Mouse (Mus musculus) embryonic stem cell, embryonic (primary cell): ENCODE results near the gene Rogdi.

ENCODE experiments used
- CTCF ChIA-PET, 4 experiments: fragments of 300-600 bp in 2 of 4; fragments of 350-600 bp in 2 of 4; sonication (Branson Sonifier 250); formaldehyde crosslinking; loops; one replicate each; lab custom pipeline; 2022; ENCODE audit warnings: inconsistent platforms in 2 of 4; lab: Charles Lee
- POLR2A ChIA-PET, 4 experiments: fragments of 300-600 bp in 2 of 4; fragments of 350-600 bp in 2 of 4; sonication (Branson Sonifier 250); formaldehyde crosslinking; loops; one replicate each; lab custom pipeline; 2022; ENCODE audit warnings: antibody characterized with exemption in 4 of 4, inconsistent platforms in 1 of 4; lab: Charles Lee

Gene Rogdi

GRCm38 (mm10) chr16:5010371-5010935, 2.9 kb downstream of the Rogdi start:
- CTCF ChIA-PET, result no interaction called here
- POLR2A ChIA-PET, result interaction anchor here in 3 of 4 experiments (0.7 to 3.2 kb wide), 12 partner anchors 11 to 130 kb away, joined by 3 to 21 read pairs (median 3); partner anchors contain the start of genes Glyr1 (in 2 of the 3), Ubn1 (in 2 of the 3) and Ubald1 (in 1 of the 3)

GRCm38 (mm10) chr16:5008076-5008475, 5.3 kb downstream of the Rogdi start:
- CTCF ChIA-PET, result interaction anchor here in 1 of 4 experiments (0.6 kb wide), 1 partner anchor 167 kb away, joined by 3 read pairs; no protein-coding TSS in a partner anchor
- POLR2A ChIA-PET, result interaction anchor here in 3 of 4 experiments (0.6 to 1.4 kb wide), 5 partner anchors 8 to 381 kb away, joined by 3 to 5 read pairs (median 3); no protein-coding TSS in a partner anchor

- CTCF ChIA-PET, result no interaction called here
- POLR2A ChIA-PET, result interaction anchor here in 3 of 4 experiments (0.8 to 1.4 kb wide), 4 partner anchors 9 to 322 kb away, joined by 3 to 5 read pairs (median 3); no protein-coding TSS in a partner anchor
These were observed 5.9 kb downstream of the Rogdi start for GRCm38 (mm10) chr16:5007492-5007891.

GRCm38 (mm10) chr16:5007067-5007466, 6.3 kb downstream of the Rogdi start, which contains the start of gene Smim22:
Gene Smim22 (plus strand): TSS chr16:5007288.
- POLR2A ChIA-PET, result interaction anchor here in 3 of 4 experiments (0.5 to 1.4 kb wide), 5 partner anchors 9 to 196 kb away, joined by 3 to 5 read pairs (median 4); partner anchors contain the start of gene Nudt16l1 (in 1 of the 3)
- CTCF ChIA-PET, result no interaction called here

- POLR2A ChIA-PET, result interaction anchor here in 2 of 4 experiments (0.6 to 5.3 kb wide), 2 partner anchors 13 to 97 kb away, joined by 3 to 43 read pairs; partner anchors contain the start of gene Rogdi (in 1 of the 2)
- CTCF ChIA-PET, result interaction anchor here in 1 of 4 experiments (0.6 kb wide), 1 partner anchor 17 kb away, joined by 9 read pairs; no protein-coding TSS in a partner anchor
These were observed 12.7 kb downstream of the Rogdi start for GRCm38 (mm10) chr16:5000611-5001010.

GRCm38 (mm10) chr16:4998984-4999383, 14.4 kb downstream of the Rogdi start:
- CTCF ChIA-PET, result no interaction called here
- POLR2A ChIA-PET, result interaction anchor here in 2 of 4 experiments (0.6 to 1.6 kb wide), 5 partner anchors 12 to 603 kb away, joined by 3 to 8 read pairs (median 4); partner anchors contain the start of gene Rogdi (in 1 of the 2)

- POLR2A ChIA-PET, result interaction anchor here in 1 of 4 experiments (0.5 to 1.6 kb wide), 5 partner anchors 11 to 180 kb away, joined by 3 to 8 read pairs (median 3); partner anchors contain the start of gene Rogdi
- CTCF ChIA-PET, result no interaction called here
These were observed 15.8 kb downstream of the Rogdi start, which contains the start of gene Sept12 for GRCm38 (mm10) chr16:4997553-4997952. Gene Sept12 (minus strand): TSS chr16:4997852.

GRCm38 (mm10) chr16:4993276-4993675, 20.1 kb downstream of the Rogdi start:
- ChIA-PET CTCF (no interaction called here), POLR2A (interaction anchor here in 2 of 4 experiments (0.7 to 2.7 kb wide), 4 partner anchors 10 to 159 kb away, joined by 3 to 7 read pairs (median 4); partner anchors contain the start of gene Rogdi (in 1 of the 2))

GRCm38 (mm10) chr16:4984717-4985116, 28.6 kb downstream of the Rogdi start:
- CTCF ChIA-PET, result interaction anchor here in 1 of 4 experiments (0.5 kb wide), 1 partner anchor 10 kb away, joined by 3 read pairs; no protein-coding TSS in a partner anchor
- POLR2A ChIA-PET, result interaction anchor here in 3 of 4 experiments (0.8 to 5.0 kb wide), 7 partner anchors 10 to 65 kb away, joined by 3 to 21 read pairs (median 3); partner anchors contain the start of genes Rogdi (in 2 of the 3), Glyr1 (in 1 of the 3) and Ubn1 (in 1 of the 3)

GRCm38 (mm10) chr16:4979755-4980380, 33.5 kb downstream of the Rogdi start:
- CTCF ChIA-PET, result interaction anchor here (0.6 to 1.6 kb wide), 15 partner anchors 8 to 265 kb away, joined by 3 to 5 read pairs (median 3); partner anchors contain the start of genes Anks3 (in 1 of the 4) and Rogdi (in 1 of the 4)

GRCm38 (mm10) chr16:4978275-4979051, 34.9 kb downstream of the Rogdi start:
- CTCF ChIA-PET, result interaction anchor here in 1 of 4 experiments (1.6 kb wide), 1 partner anchor 64 kb away, joined by 3 read pairs; no protein-coding TSS in a partner anchor
- POLR2A ChIA-PET, result interaction anchor here in 3 of 4 experiments (0.6 to 1.2 kb wide), 4 partner anchors 10 to 272 kb away, joined by 3 to 4 read pairs (median 4); no protein-coding TSS in a partner anchor

More at GRCm38 (mm10) chr16:4979755-4980380, 33.5 kb downstream of the Rogdi start:
- POLR2A ChIA-PET, result interaction anchor here in 2 of 4 experiments (0.6 to 3.3 kb wide), 5 partner anchors 9 to 270 kb away, joined by 3 to 16 read pairs (median 3); partner anchors contain the start of genes Rogdi (in 1 of the 2) and Ubald1 (in 1 of the 2)

- POLR2A ChIA-PET, result interaction anchor here in 3 of 4 experiments (0.6 to 2.0 kb wide), 9 partner anchors 11 to 841 kb away, joined by 3 to 7 read pairs (median 4); partner anchors contain the start of genes Rogdi (in 2 of the 3), Anks3 (in 1 of the 3), Glyr1 (in 1 of the 3) and Ubald1 (in 1 of the 3)
- CTCF ChIA-PET, result interaction anchor here in 2 of 4 experiments (0.6 kb wide), 2 partner anchors 19 to 171 kb away, joined by 3 to 13 read pairs; no protein-coding TSS in a partner anchor
These were observed 37.2 kb downstream of the Rogdi start for GRCm38 (mm10) chr16:4976180-4976579.

- CTCF ChIA-PET, result interaction anchor here in 3 of 4 experiments (0.6 to 1.7 kb wide), 4 partner anchors 9 to 205 kb away, joined by 3 to 5 read pairs (median 3); no protein-coding TSS in a partner anchor
- POLR2A ChIA-PET, result interaction anchor here in 3 of 4 experiments (0.6 to 2.6 kb wide), 13 partner anchors 8 to 433 kb away, joined by 3 to 9 read pairs (median 4); partner anchors contain the start of genes Anks3 (in 2 of the 3), Rogdi (in 2 of the 3), Glyr1 (in 1 of the 3) and Srl (in 1 of the 3)
These were observed 38.8 kb downstream of the Rogdi start for GRCm38 (mm10) chr16:4974521-4974920.

GRCm38 (mm10) chr16:4971626-4972025, 41.7 kb downstream of the Rogdi start:
- CTCF ChIA-PET, result interaction anchor here (0.6 to 2.0 kb wide), 6 partner anchors 8 to 71 kb away, joined by 3 to 5 read pairs (median 3); no protein-coding TSS in a partner anchor
- POLR2A ChIA-PET, result interaction anchor here in 3 of 4 experiments (0.6 to 3.0 kb wide), 21 partner anchors 9 to 284 kb away, joined by 3 to 16 read pairs (median 4); partner anchors contain the start of genes Rogdi (in 2 of the 3), Ubald1 (in 2 of the 3), Eef2kmt (in 1 of the 3) and Glyr1 (in 1 of the 3)

GRCm38 (mm10) chr16:4969055-4969843, 44.1 kb downstream of the Rogdi start:
- ChIA-PET POLR2A (interaction anchor here in 2 of 4 experiments (1.3 to 1.6 kb wide), 2 partner anchors 9 to 18 kb away, joined by 4 read pairs; no protein-coding TSS in a partner anchor), CTCF (no interaction called here)
